Mouse (Mus musculus): Measurements from ENCODE around the gene Msh5.
"Not testable (repeated sequence)": the region's sequence is repeated elsewhere in the genome, so short reads cannot be mapped to it uniquely, and the experiment has no call there.

Gene Msh5

GRCm38 (mm10) chr17:35048932-35049440, 2.4 kb upstream of the Msh5 start:
- DNase-seq (ENCODE audit: low spot score) = no peak

- no peak for DNase-seq (ENCODE audit: low spot score)
These were observed 1.8 kb upstream of the Msh5 start for GRCm38 (mm10) chr17:35048149-35048931.

- DNase-seq (ENCODE audit: low spot score) = no peak
These were observed 1.1 kb upstream of the Msh5 start for GRCm38 (mm10) chr17:35047688-35048087.

GRCm38 (mm10) chr17:35045807-35046680, 501 bp downstream of the Msh5 start:
- no peak for DNase-seq (ENCODE audit: low spot score)

- no peak for DNase-seq (ENCODE audit: low spot score)
These were observed 1.4 kb downstream of the Msh5 start for GRCm38 (mm10) chr17:35044904-35045806.

GRCm38 (mm10) chr17:35043794-35044193, 2.8 kb downstream of the Msh5 start:
- DNase-seq (ENCODE audit: low spot score) = no peak

- no peak for DNase-seq (ENCODE audit: low spot score)
These were observed 7.2 kb downstream of the Msh5 start for GRCm38 (mm10) chr17:35039121-35039873.

GRCm38 (mm10) chr17:35034896-35035295, 11.6 kb downstream of the Msh5 start:
- no peak for DNase-seq (ENCODE audit: low spot score)

- DNase-seq (ENCODE audit: low spot score) = not testable (repeated sequence)
These were observed 12.8 kb downstream of the Msh5 start for GRCm38 (mm10) chr17:35033703-35034102.

GRCm38 (mm10) chr17:35032323-35032870, 14.1 kb downstream of the Msh5 start:
- DNase-seq (ENCODE audit: low spot score) = no peak

GRCm38 (mm10) chr17:35031880-35032279, 14.7 kb downstream of the Msh5 start:
- DNase-seq (ENCODE audit: low spot score) = no peak

GRCm38 (mm10) chr17:35031272-35031671, 15.3 kb downstream of the Msh5 start:
- DNase-seq (ENCODE audit: low spot score) = no peak

- DNase-seq (ENCODE audit: low spot score) = no peak
These were observed 16.6 kb downstream of the Msh5 start for GRCm38 (mm10) chr17:35029691-35030532.

GRCm38 (mm10) chr17:35028315-35028714, 18.2 kb downstream of the Msh5 start:
- DNase-seq (ENCODE audit: low spot score) = no peak

GRCm38 (mm10) chr17:35027277-35028068, 19.1 kb downstream of the Msh5 start, which contains the start of gene Sapcd1:
TSS of gene Sapcd1 (minus strand) at chr17:35028016.
- DNase-seq (ENCODE audit: low spot score) = no peak

GRCm38 (mm10) chr17:35026206-35026605, 20.3 kb downstream of the Msh5 start:
- no peak for DNase-seq (ENCODE audit: low spot score)

GRCm38 (mm10) chr17:35024691-35025488, 21.7 kb downstream of the Msh5 start:
- DNase-seq (ENCODE audit: low spot score) = no peak

- no peak for DNase-seq (ENCODE audit: low spot score)
These were observed 22.3 kb downstream of the Msh5 start for GRCm38 (mm10) chr17:35024261-35024660.
